Mouse (Mus musculus) kidney, embryonic 15.5 days (tissue): ENCODE measurements at regions not wholly inside any gene's neighbourhood (a gene's known extent, or its start where the extent isn't known, plus 50 kb on each side); places are given as distances from the start of the nearest gene placed in this dataset.

Experiments used
- ATAC-seq: fragments of 200-750 bp; cut with Nextera tagmentation; replicated peaks from 2 replicates; pipeline ENCODE4 v1.8.0; 2017; ENCODE audit warnings: moderate TSS enrichment; ENCODE audit not compliant: low FRiP score
- H3K27ac ChIP-seq: fragments of 300-500 bp; sonication (generic); 2 replicates; pipeline ENCODE4 v1.5.1; 2015; ENCODE audit warnings: mild to moderate bottlenecking, inconsistent platforms
- H3K27me3 ChIP-seq: fragments of 300-500 bp; sonication (generic); 2 replicates; pipeline ENCODE4 v1.6.1; 2015; ENCODE audit warnings: inconsistent platforms
- H3K36me3 ChIP-seq: fragments of 300-500 bp; sonication (generic); 2 replicates; pipeline ENCODE4 v1.6.1; 2015; ENCODE audit warnings: inconsistent platforms
- H3K4me1 ChIP-seq: fragments of 300-500 bp; sonication (generic); 2 replicates; pipeline ENCODE4 v1.6.1; 2015; ENCODE audit warnings: inconsistent platforms
- H3K4me2 ChIP-seq: fragments of 300-500 bp; sonication (generic); 2 replicates; pipeline ENCODE4 v1.6.1; 2015; ENCODE audit warnings: moderate library complexity, mild to moderate bottlenecking, inconsistent platforms
- H3K4me3 ChIP-seq: fragments of 300-500 bp; sonication (generic); replicated peaks from 2 replicates; pipeline ENCODE4 v1.5.1; 2015; ENCODE audit warnings: mild to moderate bottlenecking, inconsistent platforms
- H3K9ac ChIP-seq: fragments of 300-500 bp; sonication (generic); 2 replicates; pipeline ENCODE4 v1.6.1; 2015; ENCODE audit warnings: mild to moderate bottlenecking, inconsistent platforms
- H3K9me3 ChIP-seq: fragments of 300-500 bp; sonication (generic); replicated peaks from 2 replicates; pipeline ENCODE4 v1.6.1; 2016; ENCODE audit warnings: inconsistent platforms
- WGBS: fragments of 180-500 bp; shearing (Covaris S2); methylation state at CpG from one replicate; pipeline ENCODE4 v1.1.7; 2015; ENCODE audit warnings: mixed read lengths; 5-methylcytosine and 5-hydroxymethylcytosine counted together

- ATAC-seq: no peak
- Histone ChIP-seq H3K27ac (no peak overlapping the region), H3K4me1 (no peaks in the 10 kb centered on the region), H3K9me3 (no peaks in the 10 kb centered on the region), H3K27me3 (no peaks in the 10 kb centered on the region), H3K9ac (no peak overlapping the region), H3K36me3 (no peaks in the 10 kb centered on the region), H3K4me3 (no peak overlapping the region), H3K4me2 (no peak overlapping the region)
- 30% methylated on average over 4 of the region's 4 CpGs for WGBS
Observed at GRCm38 (mm10) chr1:193751819-193752251, 381.7 kb upstream of the Camk1g start.

GRCm38 (mm10) chr1:193750929-193751328 lies 380.8 kb upstream of the Camk1g start:
- Histone ChIP-seq H3K4me3 (no peak overlapping the region), H3K4me2 (no peak overlapping the region), H3K9ac (no peak overlapping the region), H3K27me3 (no peaks in the 10 kb centered on the region), H3K27ac (no peak overlapping the region), H3K9me3 (no peaks in the 10 kb centered on the region), H3K36me3 (no peaks in the 10 kb centered on the region), H3K4me1 (no peaks in the 10 kb centered on the region)
- no peak for ATAC-seq
- WGBS: 66% methylated on average over 4 of the region's 4 CpGs

- Histone ChIP-seq H3K4me3 (no peak overlapping the region), H3K4me2 (no peak overlapping the region), H3K4me1 (no peaks in the 10 kb centered on the region), H3K27ac (no peak overlapping the region), H3K36me3 (no peaks in the 10 kb centered on the region), H3K9me3 (no peaks in the 10 kb centered on the region), H3K27me3 (no peaks in the 10 kb centered on the region), H3K9ac (no peak overlapping the region)
- WGBS: 57% methylated on average over 6 of the region's 6 CpGs
- ATAC-seq: no peak
Observed at GRCm38 (mm10) chr1:193747426-193747960, 377.4 kb upstream of the Camk1g start.

GRCm38 (mm10) chr1:193742688-193743087 lies 372.6 kb upstream of the Camk1g start:
- H3K36me3 ChIP-seq: no peaks in the 10 kb centered on the region
- 88% methylated on average over 2 of the region's 2 CpGs for WGBS
- no peaks in the 10 kb centered on the region for H3K4me1 ChIP-seq
- H3K4me2 ChIP-seq: no peak overlapping the region
- no peaks in the 10 kb centered on the region for H3K27me3 ChIP-seq
- H3K27ac ChIP-seq: no peak overlapping the region
- no peaks in the 10 kb centered on the region for H3K9me3 ChIP-seq
- H3K4me3 ChIP-seq: no peak overlapping the region
- ATAC-seq: no peak
- no peak overlapping the region for H3K9ac ChIP-seq

GRCm38 (mm10) chr1:193738821-193739220 lies 368.7 kb upstream of the Camk1g start:
- ATAC-seq: no peak
- H3K9ac ChIP-seq: no peak overlapping the region
- no peak overlapping the region for H3K4me2 ChIP-seq
- no peaks in the 10 kb centered on the region for H3K4me1 ChIP-seq
- no peak overlapping the region for H3K27ac ChIP-seq
- H3K36me3 ChIP-seq: no peaks in the 10 kb centered on the region
- H3K27me3 ChIP-seq: no peaks in the 10 kb centered on the region
- H3K4me3 ChIP-seq: no peak overlapping the region
- H3K9me3 ChIP-seq: no peaks in the 10 kb centered on the region
- WGBS: 49% methylated on average over 6 of the region's 6 CpGs

- no peaks in the 10 kb centered on the region for H3K27me3 ChIP-seq
- 83% methylated on average over 1 of the region's 1 CpGs for WGBS
- H3K4me3 ChIP-seq: no peak overlapping the region
- H3K4me2 ChIP-seq: no peak overlapping the region
- H3K9ac ChIP-seq: no peak overlapping the region
- no peaks in the 10 kb centered on the region for H3K36me3 ChIP-seq
- no peaks in the 10 kb centered on the region for H3K9me3 ChIP-seq
- no peak overlapping the region for H3K27ac ChIP-seq
- no peaks in the 10 kb centered on the region for H3K4me1 ChIP-seq
- no peak for ATAC-seq
Observed at GRCm38 (mm10) chr1:193735949-193736518, 365.9 kb upstream of the Camk1g start.

GRCm38 (mm10) chr1:193734014-193734763 lies 364.1 kb upstream of the Camk1g start:
- H3K27me3 ChIP-seq: no peaks in the 10 kb centered on the region
- H3K27ac ChIP-seq: no peak overlapping the region
- no peaks in the 10 kb centered on the region for H3K9me3 ChIP-seq
- no peak overlapping the region for H3K9ac ChIP-seq
- ATAC-seq: no peak
- WGBS: 73% methylated on average over 4 of the region's 4 CpGs
- no peak overlapping the region for H3K4me2 ChIP-seq
- H3K4me1 ChIP-seq: no peaks in the 10 kb centered on the region
- no peak overlapping the region for H3K4me3 ChIP-seq
- no peaks in the 10 kb centered on the region for H3K36me3 ChIP-seq

GRCm38 (mm10) chr1:193733402-193733801 lies 363.3 kb upstream of the Camk1g start:
- Histone ChIP-seq H3K27me3 (no peaks in the 10 kb centered on the region), H3K4me3 (no peak overlapping the region), H3K9ac (no peak overlapping the region), H3K36me3 (no peaks in the 10 kb centered on the region), H3K4me2 (no peak overlapping the region), H3K9me3 (no peaks in the 10 kb centered on the region), H3K27ac (no peak overlapping the region), H3K4me1 (no peaks in the 10 kb centered on the region)
- no peak for ATAC-seq
- WGBS: 19% methylated on average over 5 of the region's 5 CpGs

GRCm38 (mm10) chr1:193732113-193732512 lies 362.0 kb upstream of the Camk1g start:
- H3K36me3 ChIP-seq: no peaks in the 10 kb centered on the region
- H3K4me2 ChIP-seq: no peak overlapping the region
- ATAC-seq: no peak
- H3K9ac ChIP-seq: no peak overlapping the region
- H3K4me3 ChIP-seq: no peak overlapping the region
- H3K27me3 ChIP-seq: no peaks in the 10 kb centered on the region
- no peak overlapping the region for H3K27ac ChIP-seq
- WGBS: 24% methylated on average over 1 of the region's 1 CpGs
- H3K9me3 ChIP-seq: no peaks in the 10 kb centered on the region
- H3K4me1 ChIP-seq: no peaks in the 10 kb centered on the region

- Histone ChIP-seq H3K27me3 (no peaks in the 10 kb centered on the region), H3K9ac (no peak overlapping the region), H3K4me3 (no peak overlapping the region), H3K9me3 (no peaks in the 10 kb centered on the region), H3K27ac (no peak overlapping the region), H3K4me2 (no peak overlapping the region), H3K4me1 (no peaks in the 10 kb centered on the region), H3K36me3 (no peaks in the 10 kb centered on the region)
- no peak for ATAC-seq
- WGBS: 58% methylated on average over 2 of the region's 2 CpGs
Observed at GRCm38 (mm10) chr1:193721850-193722249, 351.8 kb upstream of the Camk1g start.

- H3K4me1 ChIP-seq: no peaks in the 10 kb centered on the region
- no peak overlapping the region for H3K4me3 ChIP-seq
- no peaks in the 10 kb centered on the region for H3K27me3 ChIP-seq
- no peak overlapping the region for H3K9ac ChIP-seq
- no peak overlapping the region for H3K4me2 ChIP-seq
- 76% methylated on average over 8 of the region's 8 CpGs for WGBS
- no peaks in the 10 kb centered on the region for H3K36me3 ChIP-seq
- H3K9me3 ChIP-seq: no peaks in the 10 kb centered on the region
- no peak for ATAC-seq
- no peak overlapping the region for H3K27ac ChIP-seq
Observed at GRCm38 (mm10) chr1:193720420-193720851, 350.3 kb upstream of the Camk1g start.

- Histone ChIP-seq H3K4me2 (no peak overlapping the region), H3K27ac (no peak overlapping the region), H3K4me1 (no peaks in the 10 kb centered on the region), H3K9me3 (no peaks in the 10 kb centered on the region), H3K9ac (no peak overlapping the region), H3K27me3 (no peaks in the 10 kb centered on the region), H3K36me3 (no peaks in the 10 kb centered on the region), H3K4me3 (no peak overlapping the region)
- WGBS: 53% methylated on average over 4 of the region's 4 CpGs
- no peak for ATAC-seq
Observed at GRCm38 (mm10) chr1:193715328-193715727, 345.2 kb upstream of the Camk1g start.
